Mouse (Mus musculus) myocyte (in vitro differentiated cells): ENCODE results near the gene Hfm1.

Source experiments
- E2F4 ChIP-seq: IDR thresholded peaks from one replicate; pipeline ENCODE4 v1.6.1; 2011; ENCODE audit warnings: mild to moderate bottlenecking, control low read depth, moderate library complexity; ENCODE audit not compliant: insufficient read depth
- MAX ChIP-seq: IDR thresholded peaks from one replicate; pipeline ENCODE4 v1.6.1; 2011; ENCODE audit warnings: low read depth, mild to moderate bottlenecking, control low read depth
- MYOG ChIP-seq, 3 experiments: IDR thresholded peaks; one replicate each; pipeline ENCODE4 v1.6.1; 2011; ENCODE audit warnings: control low read depth in 2 of 3, low read depth in 2 of 3, mild to moderate bottlenecking in 2 of 3; ENCODE audit not compliant: insufficient read length in 2 of 3, control insufficient read depth in 1 of 3, insufficient read depth in 1 of 3
- POLR2A ChIP-seq: IDR thresholded peaks from one replicate; pipeline ENCODE4 v1.6.1; 2011; ENCODE audit warnings: low read depth, mild to moderate bottlenecking, control low read depth, moderate library complexity; ENCODE audit not compliant: insufficient read length
- POLR2AphosphoS2 ChIP-seq: IDR thresholded peaks from one replicate; pipeline ENCODE4 v1.6.1; 2011; ENCODE audit warnings: low read depth, control low read depth; ENCODE audit not compliant: insufficient read length
- REST ChIP-seq: IDR thresholded peaks from one replicate; pipeline ENCODE4 v1.6.1; 2011; ENCODE audit warnings: mild to moderate bottlenecking, control low read depth, moderate library complexity; ENCODE audit not compliant: insufficient read depth, insufficient read length
- SRF ChIP-seq: IDR thresholded peaks from one replicate; pipeline ENCODE4 v1.6.1; 2011; ENCODE audit warnings: low read depth; ENCODE audit not compliant: control insufficient read depth, insufficient read length
- TCF12 ChIP-seq: IDR thresholded peaks from one replicate; pipeline ENCODE4 v1.6.1; 2011; ENCODE audit warnings: mild to moderate bottlenecking, control low read depth; ENCODE audit not compliant: poor library complexity, insufficient read depth, severe bottlenecking
- USF1 ChIP-seq: IDR thresholded peaks from one replicate; pipeline ENCODE4 v1.6.1; 2011; ENCODE audit warnings: low read depth, mild to moderate bottlenecking, control low read depth, moderate library complexity

GRCm38 (mm10) chr5:106956467-106956866 is 30.3 kb upstream of the Hfm1 start:
- no peak for TF ChIP-seq POLR2A
- no peak for TF ChIP-seq USF1
- TF ChIP-seq E2F4, result no peak
- no peak for TF ChIP-seq POLR2AphosphoS2
- TF ChIP-seq REST, result no peak
- no peak for TF ChIP-seq MYOG (IDR thresholded peaks at IDR 0.05; ENCODE audit: control insufficient read depth in 1 of 3, insufficient read depth in 1 of 3, insufficient read length in 2 of 3, low read depth in 2 of 3)
- no peak for TF ChIP-seq TCF12
- TF ChIP-seq SRF, result no peak
- TF ChIP-seq MAX, result no peak
